Mouse (Mus musculus) embryonic facial prominence, embryonic 10.5 days (tissue): ENCODE measurements around the gene Mrpl57. TPM values are rescaled to one million over a fixed set of nuclear protein-coding genes. Genes with fewer than 3 reads are reported as not detected.
"Not testable (repeated sequence)": the region's sequence is repeated elsewhere in the genome, so short reads cannot be mapped to it uniquely, and the experiment has no call there.

Experiments used
- DNase-seq: peaks from one replicate; pipeline ENCODE4 v3.0.0-alpha.2; 2017; ENCODE audit warnings: low spot score
- H3K27ac ChIP-seq: fragments of 300-500 bp; sonication (generic); replicated peaks from 2 replicates; pipeline ENCODE4 v1.5.1; 2016; ENCODE audit warnings: mild to moderate bottlenecking
- H3K27me3 ChIP-seq: fragments of 300-500 bp; sonication (generic); replicated peaks from 2 replicates; pipeline ENCODE4 v1.6.1; 2016; ENCODE audit warnings: low read depth, mild to moderate bottlenecking; ENCODE audit not compliant: poor library complexity, severe bottlenecking
- H3K36me3 ChIP-seq: fragments of 300-500 bp; sonication (generic); replicated peaks from 2 replicates; pipeline ENCODE4 v1.6.1; 2016; ENCODE audit warnings: mild to moderate bottlenecking, moderate library complexity
- H3K4me1 ChIP-seq: fragments of 300-500 bp; sonication (generic); 2 replicates; pipeline ENCODE4 v1.6.1; 2016
- H3K4me3 ChIP-seq: fragments of 300-500 bp; sonication (generic); 2 replicates; pipeline ENCODE4 v1.5.1; 2016; ENCODE audit warnings: mild to moderate bottlenecking, moderate library complexity
- H3K9me3 ChIP-seq: fragments of 300-500 bp; sonication (generic); 2 replicates; pipeline ENCODE4 v1.6.1; 2016; ENCODE audit warnings: mild to moderate bottlenecking
- WGBS: fragments of 180-500 bp; shearing (Covaris S2); methylation state at CpG from one replicate; pipeline ENCODE4 v1.1.7; 2016; 5-methylcytosine and 5-hydroxymethylcytosine counted together
- polyA plus RNA-seq: library from polyadenylated mRNA; unstranded; fragments of >200 nt; fragmentation: Nextera tagmentation; extraction: Ambion mirVana; gene quantifications from 2 replicates; pipeline ENCODE4 v1.2.1, GENCODE M21; 2016

The Mrpl57 gene
- polyA plus RNA-seq, 1 experiment from 2014 or later, result 149 TPM

- H3K27ac ChIP-seq, result peak overlapping the region; percentile 98; the same call in 1 of the 2 replicates
Measured at GRCm38 (mm10) chr14:57827284-57827683, 1.2 kb downstream of the Mrpl57 start.

DNA sequence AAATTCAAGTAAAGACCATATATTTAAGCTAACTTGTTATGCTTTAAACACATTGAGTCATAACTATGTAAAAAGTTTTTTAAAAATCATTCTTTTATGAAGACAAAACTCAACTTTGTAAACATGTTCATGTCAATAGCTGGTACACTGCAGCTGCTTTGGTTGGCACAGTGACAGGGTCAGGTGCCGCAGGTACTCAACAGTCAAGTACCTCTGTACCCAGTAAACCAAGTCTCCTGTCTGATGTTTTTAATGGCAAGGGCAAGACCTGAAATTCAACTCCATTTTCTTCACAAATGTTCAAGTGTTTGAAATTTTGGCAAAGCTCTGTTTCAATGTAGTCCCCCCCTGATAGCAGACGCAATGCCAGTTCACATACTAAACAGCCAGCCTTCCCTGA, 7.5 kb downstream of the Mrpl57 start:
- DNase-seq, result no peak
- no peak overlapping the region for H3K27ac ChIP-seq

More at GRCm38 (mm10) chr14:57827284-57827683, 1.2 kb downstream of the Mrpl57 start:
- Histone ChIP-seq H3K36me3 (peaks cover 20% of the 10 kb centered on the region), H3K27me3 (no peaks in the 10 kb centered on the region), H3K4me1 (peaks cover 18% of the 10 kb centered on the region), H3K9me3 (no peaks in the 10 kb centered on the region), H3K4me3 (peak overlapping the region; percentile 92)
- WGBS, result 86% methylated on average over 1 of the region's 1 CpGs
- DNase-seq, result no peak

DNA sequence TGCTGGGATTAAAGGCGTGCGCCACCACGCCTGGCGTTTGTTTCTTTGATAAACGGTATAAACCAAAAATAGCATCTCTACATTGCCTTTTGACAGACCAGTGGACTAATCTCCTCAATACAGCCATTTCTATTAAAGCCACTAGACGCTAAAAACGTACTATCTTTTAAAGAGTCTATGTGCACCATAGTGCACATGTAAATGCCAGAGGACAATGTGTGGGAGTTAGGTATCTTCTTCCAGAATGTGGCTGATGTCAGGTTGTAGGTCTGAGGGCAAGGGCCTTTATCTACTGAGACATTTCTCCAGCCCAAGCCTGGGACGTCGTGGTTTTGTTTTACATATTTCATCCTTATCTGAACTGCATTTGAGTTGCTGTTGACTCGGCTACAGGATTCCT, 9.1 kb downstream of the Mrpl57 start:
- Histone ChIP-seq H3K4me1 (no peaks in the 10 kb centered on the region), H3K27me3 (no peaks in the 10 kb centered on the region), H3K36me3 (peaks cover 63% of the 10 kb centered on the region), H3K27ac (no peak overlapping the region), H3K9me3 (no peaks in the 10 kb centered on the region), H3K4me3 (no peak overlapping the region)
- DNase-seq, result no peak
- 94% methylated on average over 10 of the region's 10 CpGs for WGBS

More for the DNA sequence above, 7.5 kb downstream of the Mrpl57 start:
- Histone ChIP-seq H3K4me3 (no peak overlapping the region), H3K27me3 (no peaks in the 10 kb centered on the region), H3K9me3 (no peaks in the 10 kb centered on the region), H3K36me3 (peaks cover 51% of the 10 kb centered on the region), H3K4me1 (no peaks in the 10 kb centered on the region)
- WGBS, result 95% methylated on average over 2 of the region's 2 CpGs

DNA sequence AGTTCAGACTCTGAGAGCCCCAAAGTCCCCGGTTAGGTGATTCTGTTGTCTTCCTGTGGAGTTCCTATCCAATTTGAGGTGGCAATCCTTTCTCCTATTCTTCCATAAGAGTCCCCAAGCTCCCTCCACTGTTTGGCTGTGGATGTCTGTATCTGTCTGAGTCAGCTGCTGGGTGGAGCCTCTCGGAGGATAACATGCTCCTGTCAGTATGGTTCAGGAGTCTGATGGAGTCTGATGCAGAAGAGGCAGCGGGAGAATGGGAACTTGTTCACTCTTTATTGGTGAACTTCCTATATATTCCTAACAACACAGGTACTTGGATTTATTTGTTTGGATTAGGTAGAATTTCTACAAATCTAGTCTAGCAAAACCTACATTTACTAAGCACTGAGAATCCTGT, 18.5 kb downstream of the Mrpl57 start:
- Histone ChIP-seq H3K4me1 (no peaks in the 10 kb centered on the region), H3K27ac (no peak overlapping the region), H3K4me3 (no peak overlapping the region), H3K36me3 (peaks cover 78% of the 10 kb centered on the region), H3K27me3 (no peaks in the 10 kb centered on the region), H3K9me3 (no peaks in the 10 kb centered on the region)
- no peak for DNase-seq
- 93% methylated on average over 3 of the region's 3 CpGs for whole genome bisulfite sequencing

- not testable (repeated sequence) for H3K27ac ChIP-seq, H3K4me3 ChIP-seq, H3K4me1 ChIP-seq, H3K9me3 ChIP-seq, DNase-seq, H3K27me3 ChIP-seq
- peaks cover 75% of the 10 kb centered on the region for H3K36me3 ChIP-seq
- 80% methylated on average over 5 of the region's 5 CpGs for WGBS
Measured at GRCm38 (mm10) chr14:57848061-57848460, 22.0 kb downstream of the Mrpl57 start.

DNA sequence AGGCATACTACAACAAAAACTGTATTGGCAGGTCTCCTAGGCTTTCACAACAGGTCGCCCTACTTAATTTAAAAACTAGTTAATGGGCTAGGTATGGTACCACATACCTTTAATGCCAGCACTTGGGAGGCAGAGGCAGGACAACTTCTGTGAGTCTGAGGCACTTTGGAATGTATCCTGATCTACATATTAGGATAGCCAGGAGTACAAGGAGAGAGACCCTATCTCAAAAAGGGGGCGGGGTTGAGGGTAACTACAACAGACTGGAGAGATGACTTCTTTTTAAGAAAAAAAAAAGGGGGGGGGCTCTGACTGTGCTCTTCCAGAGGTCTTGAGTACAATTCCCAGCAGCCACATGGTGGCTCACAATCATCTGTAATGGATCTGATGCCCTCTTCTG, 22.6 kb downstream of the Mrpl57 start:
- peaks cover 78% of the 10 kb centered on the region for H3K36me3 ChIP-seq
- 92% methylated on average over 2 of the region's 2 CpGs for WGBS
- H3K4me1 ChIP-seq, result no peaks in the 10 kb centered on the region
- H3K27me3 ChIP-seq, result no peaks in the 10 kb centered on the region
- no peaks in the 10 kb centered on the region for H3K9me3 ChIP-seq
- no peak overlapping the region for H3K27ac ChIP-seq
- no peak overlapping the region for H3K4me3 ChIP-seq
- DNase-seq, result no peak

- WGBS, result 87% methylated on average over 3 of the region's 3 CpGs
- H3K27me3 ChIP-seq, result no peaks in the 10 kb centered on the region
- H3K36me3 ChIP-seq, result peaks cover 73% of the 10 kb centered on the region
- no peak overlapping the region for H3K4me3 ChIP-seq
- no peaks in the 10 kb centered on the region for H3K4me1 ChIP-seq
- H3K9me3 ChIP-seq, result no peaks in the 10 kb centered on the region
- no peak overlapping the region for H3K27ac ChIP-seq
- no peak for DNase-seq
Measured at GRCm38 (mm10) chr14:57850330-57850729, 24.3 kb downstream of the Mrpl57 start.

DNA sequence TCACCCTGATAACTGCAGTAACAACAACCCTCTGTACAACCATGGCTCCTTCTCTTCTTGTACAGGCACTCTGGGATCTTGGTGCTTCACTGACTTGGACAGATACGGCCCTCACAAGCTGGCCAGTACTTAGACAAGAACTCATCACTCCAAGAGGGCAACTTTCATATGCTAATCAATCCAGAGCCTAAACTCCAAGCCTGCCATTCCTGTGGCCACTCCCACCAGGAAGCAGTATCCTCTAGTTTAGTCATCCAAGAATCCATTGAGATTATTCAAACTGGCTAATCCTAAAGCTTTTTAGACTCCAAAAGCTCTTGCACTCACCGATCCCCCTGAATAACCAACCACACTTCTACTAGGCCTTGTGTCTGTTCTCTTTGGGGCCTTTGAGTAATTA, 26.9 kb downstream of the Mrpl57 start:
- H3K4me1 ChIP-seq, result no peaks in the 10 kb centered on the region
- WGBS, result 90% methylated on average over 2 of the region's 2 CpGs
- no peak overlapping the region for H3K27ac ChIP-seq
- peaks cover 80% of the 10 kb centered on the region for H3K36me3 ChIP-seq
- no peak overlapping the region for H3K4me3 ChIP-seq
- no peaks in the 10 kb centered on the region for H3K9me3 ChIP-seq
- no peak for DNase-seq
- no peaks in the 10 kb centered on the region for H3K27me3 ChIP-seq

DNA sequence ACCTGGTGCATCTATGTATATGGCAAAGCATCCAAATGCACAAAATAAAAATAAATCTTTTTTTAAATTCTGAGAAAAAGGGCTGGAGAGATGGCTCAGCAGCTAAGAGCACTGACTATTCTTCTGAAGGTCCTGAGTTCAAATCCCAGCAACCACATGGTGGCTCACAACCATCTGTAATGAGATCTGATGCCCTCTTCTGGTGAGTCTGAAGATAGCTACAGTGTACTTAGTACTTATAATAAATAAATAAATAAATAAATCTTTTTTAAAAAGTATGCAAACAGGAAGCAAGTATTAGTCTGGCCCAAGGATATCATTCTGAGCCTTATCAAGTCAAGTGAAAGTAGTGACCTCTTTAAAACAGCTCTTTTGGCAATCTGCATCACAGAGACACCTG, 30.0 kb downstream of the Mrpl57 start:
- not testable (repeated sequence) for H3K27ac ChIP-seq, H3K9me3 ChIP-seq, DNase-seq, H3K27me3 ChIP-seq, H3K4me3 ChIP-seq, H3K4me1 ChIP-seq
- H3K36me3 ChIP-seq, result peaks cover 72% of the 10 kb centered on the region

- Histone ChIP-seq H3K4me3 (no peak overlapping the region), H3K4me1 (no peaks in the 10 kb centered on the region), H3K27me3 (no peaks in the 10 kb centered on the region), H3K27ac (no peak overlapping the region), H3K36me3 (peaks cover 69% of the 10 kb centered on the region), H3K9me3 (no peaks in the 10 kb centered on the region)
- DNase-seq, result no peak
- WGBS, result 93% methylated on average over 2 of the region's 2 CpGs
Measured at GRCm38 (mm10) chr14:57858601-57859000, 32.6 kb downstream of the Mrpl57 start.

- Histone ChIP-seq H3K4me3 (no peak overlapping the region), H3K36me3 (peaks cover 71% of the 10 kb centered on the region), H3K27me3 (no peaks in the 10 kb centered on the region), H3K4me1 (no peaks in the 10 kb centered on the region), H3K27ac (no peak overlapping the region), H3K9me3 (no peaks in the 10 kb centered on the region)
- no peak for DNase-seq
Measured at GRCm38 (mm10) chr14:57859520-57859919, 33.5 kb downstream of the Mrpl57 start.

- peaks cover 75% of the 10 kb centered on the region for H3K36me3 ChIP-seq
- no peaks in the 10 kb centered on the region for H3K4me1 ChIP-seq
- 87% methylated on average over 4 of the region's 4 CpGs for WGBS
- H3K4me3 ChIP-seq, result no peak overlapping the region
- DNase-seq, result no peak
- no peaks in the 10 kb centered on the region for H3K27me3 ChIP-seq
- no peaks in the 10 kb centered on the region for H3K9me3 ChIP-seq
- H3K27ac ChIP-seq, result no peak overlapping the region
Measured at GRCm38 (mm10) chr14:57861987-57862412, 36.0 kb downstream of the Mrpl57 start.

- no peaks in the 10 kb centered on the region for H3K4me1 ChIP-seq
- H3K36me3 ChIP-seq, result peaks cover 72% of the 10 kb centered on the region
- no peaks in the 10 kb centered on the region for H3K9me3 ChIP-seq
- 82% methylated on average over 2 of the region's 2 CpGs for WGBS
- no peak overlapping the region for H3K27ac ChIP-seq
- H3K4me3 ChIP-seq, result no peak overlapping the region
- DNase-seq, result no peak
- no peaks in the 10 kb centered on the region for H3K27me3 ChIP-seq
Measured at GRCm38 (mm10) chr14:57863129-57863528, 37.1 kb downstream of the Mrpl57 start.

DNA sequence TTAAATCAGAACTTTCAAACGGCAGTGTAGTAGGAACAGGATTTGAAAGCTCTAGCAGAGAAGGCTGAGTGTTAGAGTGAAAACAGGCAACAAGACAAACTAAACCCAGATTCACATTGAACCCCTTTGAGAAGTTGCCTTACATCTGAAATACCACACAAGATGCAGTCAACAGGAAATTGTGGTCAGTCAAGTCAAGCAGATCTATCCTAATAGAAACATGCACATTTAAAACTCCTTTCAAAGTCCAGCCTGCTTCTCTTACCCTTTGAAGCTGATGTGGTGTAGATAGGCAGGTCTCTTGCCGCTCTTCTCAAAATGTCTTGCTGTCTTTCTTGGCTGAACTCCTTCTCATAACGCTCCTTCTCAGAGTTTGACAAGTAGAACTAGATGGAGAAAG, 39.2 kb downstream of the Mrpl57 start:
- Histone ChIP-seq H3K36me3 (peaks cover 78% of the 10 kb centered on the region), H3K9me3 (no peaks in the 10 kb centered on the region), H3K4me3 (no peak overlapping the region), H3K27me3 (no peaks in the 10 kb centered on the region), H3K27ac (no peak overlapping the region), H3K4me1 (no peaks in the 10 kb centered on the region)
- DNase-seq, result no peak
- 93% methylated on average over 3 of the region's 3 CpGs for WGBS
